Mouse (Mus musculus): Measurements from ENCODE around the gene Xaf1. TPM values are rescaled to one million over a fixed set of nuclear protein-coding genes. Genes with fewer than 3 reads are reported as not detected.

Xaf1 gene
- polyA plus RNA-seq, 1 experiment = 5.9 TPM

DNA sequence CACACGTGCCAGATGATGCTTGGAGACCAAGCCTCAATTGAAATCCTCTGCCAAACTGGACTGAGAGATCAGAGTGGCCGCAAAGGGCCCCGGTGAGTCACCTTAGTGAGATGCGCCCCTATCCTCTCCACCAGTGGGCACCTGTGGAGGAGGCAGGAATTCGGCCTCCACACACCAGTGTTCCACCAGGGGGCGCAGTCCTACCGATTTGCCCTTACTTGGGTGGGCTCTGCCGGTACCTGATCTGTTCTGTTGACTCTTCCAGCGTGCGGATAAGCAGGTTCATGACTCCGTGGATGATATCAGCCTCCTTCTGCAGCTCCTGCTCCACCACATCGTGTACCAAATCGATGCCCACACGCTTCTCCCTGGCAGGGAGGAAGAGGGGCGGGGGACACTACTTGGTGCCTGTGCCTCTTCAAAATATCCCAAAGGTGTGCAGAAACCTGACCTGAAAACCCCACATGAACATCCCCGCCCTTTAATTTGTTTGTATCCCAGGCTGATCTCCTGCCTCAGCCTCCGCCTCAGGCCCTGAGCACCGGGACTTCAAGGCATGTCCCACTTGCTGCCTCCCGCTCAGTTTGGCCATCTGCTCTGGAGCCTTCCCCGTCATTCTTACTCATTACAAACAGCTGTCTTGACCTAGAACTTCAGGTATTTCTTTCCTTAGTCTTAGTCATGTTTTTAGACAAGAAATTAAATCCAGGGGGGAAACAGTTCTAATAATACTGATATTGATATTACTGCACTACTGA lies 53.7 kb downstream of the Xaf1 start:
- H3K4me2 ChIP-seq (ENCODE audit: low read depth) = no peak overlapping the region
- H3K4me3 ChIP-seq = no peak overlapping the region
- peaks cover 9% of the 10 kb centered on the region for H3K27me3 ChIP-seq (ENCODE audit: control insufficient read depth, insufficient read depth, insufficient read length)
- no peak overlapping the region for H3ac ChIP-seq (ENCODE audit: control insufficient read depth, insufficient read length)
- H3K36me3 ChIP-seq (ENCODE audit: control insufficient read depth, insufficient read depth) = no peaks in the 10 kb centered on the region
- TF ChIP-seq SRF (IDR thresholded peaks at IDR 0.05; ENCODE audit: control insufficient read depth, insufficient read length, low read depth) (peak; percentile 37), POLR2AphosphoS2 (IDR thresholded peaks at IDR 0.05; ENCODE audit: insufficient read length, low read depth) (no peak)
- no peaks in the 10 kb centered on the region for H3K79me2 ChIP-seq (ENCODE audit: control insufficient read depth, insufficient read depth)

DNA sequence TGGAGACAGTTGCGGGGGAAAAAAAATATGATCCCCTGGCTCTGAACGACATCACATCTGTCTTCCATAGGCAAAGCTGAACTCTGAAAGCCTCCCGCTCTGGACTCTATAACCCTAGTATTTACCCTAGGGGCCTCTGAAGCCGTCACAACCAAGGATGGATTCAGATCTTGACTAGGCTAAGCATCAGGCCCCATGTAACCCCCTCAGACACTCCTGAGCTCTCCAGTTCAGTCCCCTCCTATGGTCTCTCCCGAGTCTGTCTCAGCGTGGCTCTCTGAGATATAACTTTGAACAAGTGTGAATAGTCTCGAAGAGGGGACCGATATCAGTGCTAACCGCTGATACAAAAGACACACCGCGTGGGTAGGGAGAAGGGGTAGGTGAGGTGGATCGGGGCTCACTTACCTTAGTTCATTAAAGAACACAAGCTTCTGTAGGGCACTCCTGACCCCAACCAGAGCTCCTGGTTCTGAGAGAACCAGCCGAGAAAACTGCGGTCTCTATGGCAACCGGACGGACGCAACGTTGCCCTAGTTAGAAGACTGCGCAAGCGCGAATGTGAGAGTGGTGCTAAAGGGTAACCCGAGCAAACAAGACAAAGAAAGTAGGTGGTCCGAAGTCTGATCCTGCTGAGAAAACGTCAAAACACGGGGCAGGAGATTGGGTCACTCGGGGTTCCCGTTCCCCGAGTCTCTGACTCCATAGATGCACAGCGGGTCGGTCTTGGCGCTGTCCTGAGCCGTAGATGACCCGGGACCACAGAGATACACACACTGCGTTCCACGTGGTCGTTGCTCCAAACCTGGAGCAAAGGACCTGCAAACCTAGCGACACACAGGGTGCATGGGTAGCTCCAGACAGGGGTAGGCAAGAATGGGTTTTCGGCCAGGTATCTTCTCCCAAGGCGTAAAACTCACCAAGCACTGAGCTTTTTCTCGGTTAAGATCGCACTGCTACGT lies 60.2 kb downstream of the Xaf1 start:
- H3K27me3 ChIP-seq (ENCODE audit: control insufficient read depth, insufficient read depth, insufficient read length) = peaks cover 19% of the 10 kb centered on the region
- no peaks in the 10 kb centered on the region for H3K79me2 ChIP-seq (ENCODE audit: control insufficient read depth, insufficient read depth)
- TF ChIP-seq MAX (IDR thresholded peaks at IDR 0.05; ENCODE audit: low read depth) (no peak), REST (IDR thresholded peaks at IDR 0.05; ENCODE audit: insufficient read depth, insufficient read length) (no peak), SRF (IDR thresholded peaks at IDR 0.05; ENCODE audit: control insufficient read depth, insufficient read length, low read depth) (no peak), TCF12 (IDR thresholded peaks at IDR 0.05; ENCODE audit: insufficient read depth, poor library complexity, severe bottlenecking) (no peak), USF1 (IDR thresholded peaks at IDR 0.05; ENCODE audit: low read depth) (no peak), POLR2A (IDR thresholded peaks at IDR 0.05; ENCODE audit: insufficient read length, low read depth) (no peak), E2F4 (IDR thresholded peaks at IDR 0.05; ENCODE audit: insufficient read depth) (no peak), MYOG (IDR thresholded peaks at IDR 0.05; ENCODE audit: control insufficient read depth in 1 of 3, insufficient read depth in 1 of 3, insufficient read length in 2 of 3, low read depth in 2 of 3) (no peak), POLR2AphosphoS2 (IDR thresholded peaks at IDR 0.05; ENCODE audit: insufficient read length, low read depth) (no peak)
- no peak overlapping the region for H3ac ChIP-seq (ENCODE audit: control insufficient read depth, insufficient read length)
- no peak overlapping the region for H3K4me3 ChIP-seq
- no peak overlapping the region for H3K4me2 ChIP-seq (ENCODE audit: low read depth)
- no peaks in the 10 kb centered on the region for H3K36me3 ChIP-seq (ENCODE audit: control insufficient read depth, insufficient read depth)

GRCm38 (mm10) chr11:72362347-72362741 lies 60.9 kb downstream of the Xaf1 start, which contains the start of gene Tekt1:
Tekt1 (minus strand) TSS chr11:72362442.
- Histone ChIP-seq H3K4me3 (no peak within 1 kb of the TSS), H3K27me3 (ENCODE audit: control insufficient read depth, insufficient read depth, insufficient read length) (peaks cover 19% of the 10 kb centered on the region), H3ac (ENCODE audit: control insufficient read depth, insufficient read length) (no peak within 1 kb of the TSS), H3K36me3 (ENCODE audit: control insufficient read depth, insufficient read depth) (no peaks in the 10 kb centered on the region), H3K79me2 (ENCODE audit: control insufficient read depth, insufficient read depth) (no peaks in the 10 kb centered on the region), H3K4me2 (ENCODE audit: low read depth) (no peak within 1 kb of the TSS)
- TF ChIP-seq MAX (IDR thresholded peaks at IDR 0.05; ENCODE audit: low read depth) (no peak), MYOG (IDR thresholded peaks at IDR 0.05; ENCODE audit: control insufficient read depth in 1 of 3, insufficient read depth in 1 of 3, insufficient read length in 2 of 3, low read depth in 2 of 3) (no peak), REST (IDR thresholded peaks at IDR 0.05; ENCODE audit: insufficient read depth, insufficient read length) (no peak), CEBPB (IDR thresholded peaks at IDR 0.05; ENCODE audit: insufficient read depth, poor library complexity, severe bottlenecking) (no peak), POLR2AphosphoS2 (IDR thresholded peaks at IDR 0.05; ENCODE audit: insufficient read length, low read depth) (no peak), TCF12 (IDR thresholded peaks at IDR 0.05; ENCODE audit: insufficient read depth, poor library complexity, severe bottlenecking) (no peak), E2F4 (IDR thresholded peaks at IDR 0.05; ENCODE audit: insufficient read depth) (no peak), SRF (IDR thresholded peaks at IDR 0.05; ENCODE audit: control insufficient read depth, insufficient read length, low read depth) (no peak), MYOD1 (IDR thresholded peaks at IDR 0.05; ENCODE audit: control insufficient read depth in 1 of 3, insufficient read length in 2 of 3, low read depth in 2 of 3) (no peak)

Other genes starting within 250 kb of the Xaf1 start
- gene Pitpnm3, start 165.9 kb upstream of the Xaf1 start, polyA plus RNA-seq (2012; fragmentation: generic; extraction: Trizol) = 0.04 TPM
- gene Gm43951, start 94.8 kb upstream of the Xaf1 start, polyA plus RNA-seq (2012; fragmentation: generic; extraction: Trizol) = 0.10 TPM
- gene 4933427D14Rik, start 94.2 kb upstream of the Xaf1 start, polyA plus RNA-seq (2012; fragmentation: generic; extraction: Trizol) = 2.8 TPM
- gene Txndc17, start 94.1 kb upstream of the Xaf1 start, polyA plus RNA-seq (2012; fragmentation: generic; extraction: Trizol) = 110 TPM
- gene Med31, start 86.0 kb upstream of the Xaf1 start, polyA plus RNA-seq (2012; fragmentation: generic; extraction: Trizol) = 20.1 TPM
- gene Slc13a5, start 34.4 kb upstream of the Xaf1 start, polyA plus RNA-seq (2012; fragmentation: generic; extraction: Trizol) = 0.72 TPM
- 0.02 TPM for gene Fbxo39, start 12.8 kb downstream of the Xaf1 start, polyA plus RNA-seq (2012; fragmentation: generic; extraction: Trizol)
- gene Tekt1, start 60.8 kb downstream of the Xaf1 start, polyA plus RNA-seq (2012; fragmentation: generic; extraction: Trizol) = not detected
- gene Smtnl2, start 110.1 kb downstream of the Xaf1 start, polyA plus RNA-seq (2012; fragmentation: generic; extraction: Trizol) = 2.0 TPM
- gene Ggt6, start 133.9 kb downstream of the Xaf1 start, polyA plus RNA-seq (2012; fragmentation: generic; extraction: Trizol) = not detected
- gene Mybbp1a, start 139.7 kb downstream of the Xaf1 start, polyA plus RNA-seq (2012; fragmentation: generic; extraction: Trizol) = 138 TPM
- gene Spns2, start 188.3 kb downstream of the Xaf1 start, polyA plus RNA-seq (2012; fragmentation: generic; extraction: Trizol) = 0.10 TPM
- 0.02 TPM for gene Spns3, start 248.9 kb downstream of the Xaf1 start, polyA plus RNA-seq (2012; fragmentation: generic; extraction: Trizol)